Mouse (Mus musculus): ENCODE measurements around the gene Cd4.

DNA sequence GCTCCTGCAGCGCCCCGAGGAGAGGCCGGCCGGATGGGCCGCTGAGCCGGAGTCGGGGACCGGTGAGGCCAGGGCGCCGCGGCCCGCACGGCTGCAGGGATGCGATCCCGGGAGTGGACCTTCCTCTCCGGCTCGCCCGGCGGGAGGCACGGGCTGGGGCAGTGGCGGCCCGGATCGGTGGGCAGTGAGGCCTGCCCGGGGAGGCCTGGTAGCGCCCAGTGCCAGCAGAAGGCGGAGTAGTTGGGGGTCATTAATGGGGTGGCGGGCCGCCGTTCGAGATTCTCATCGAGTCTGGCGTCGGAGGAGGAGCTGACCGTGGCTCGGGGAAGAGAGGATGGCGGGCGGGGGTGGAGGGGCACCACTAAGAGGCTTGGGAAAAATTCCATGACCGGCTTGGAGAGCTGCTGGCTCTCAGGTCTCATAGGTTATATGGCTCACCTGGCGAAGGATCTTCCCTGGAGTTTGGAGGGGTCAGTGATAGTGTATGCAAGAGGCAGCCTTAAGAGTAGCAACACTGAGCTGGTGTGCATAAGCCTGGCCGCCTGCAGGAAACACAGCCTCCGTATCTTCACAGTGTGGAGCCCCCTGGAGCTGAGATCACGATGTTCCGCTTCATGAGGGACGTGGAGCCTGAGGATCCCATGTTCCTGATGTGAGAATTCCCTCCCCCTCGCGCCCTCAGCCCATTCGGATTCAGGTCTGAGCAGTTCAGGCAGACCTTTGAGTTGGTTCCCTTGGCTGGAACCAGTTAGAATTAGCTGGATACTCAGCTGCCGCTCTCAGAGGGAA is 43.7 kb upstream of the Cd4 start:
- TF ChIP-seq CTCF (conservative IDR thresholded peaks at IDR 0.05; ENCODE audit: insufficient read depth, insufficient read length, low read depth, low read length): 0 out of 2 replicates have a peak, but pooled peaks have one; percentile 12
- TF ChIP-seq POLR2A (IDR thresholded peaks at IDR 0.05; ENCODE audit: low read depth, low read length): no peak
